Mouse (Mus musculus) liver, postnatal 0 days (tissue): ENCODE measurements around the gene Sertad4.

ENCODE experiments used
- CTCF ChIP-seq: sonication (generic); IDR thresholded peaks from 2 replicates; pipeline ENCODE4 v1.5.1; 2016; ENCODE audit warnings: antibody characterized with exemption, low read depth
- EP300 ChIP-seq: IDR thresholded peaks from 2 replicates; pipeline ENCODE4 v1.6.1; 2016; ENCODE audit warnings: antibody characterized with exemption, low read depth, mild to moderate bottlenecking

- no peak for TF ChIP-seq CTCF
- TF ChIP-seq EP300 = no peak
Observed at GRCm38 (mm10) chr1:192828928-192829327, 26.6 kb downstream of the Sertad4 start.
